Mouse (Mus musculus) layer of hippocampus, adult 18-20 months (tissue): Measurements from ENCODE around the gene Rbfox2. TPM values are rescaled to one million over a fixed set of nuclear protein-coding genes. Genes with fewer than 3 reads are reported as not detected.

Experiments
- DNase-seq, 2 experiments: peaks; one replicate each; pipeline ENCODE4 v3.0.0; 2022; ENCODE audit warnings: low spot score in 2 of 2
- total RNA-seq, 2 experiments: library from RNA; stranded (reverse); gene quantifications; 2 replicates each; pipeline ENCODE4 v1.2.3; 2021

The Rbfox2 gene
- total RNA-seq, 2 experiments from 2014 or later = 238 to 245 TPM

DNA sequence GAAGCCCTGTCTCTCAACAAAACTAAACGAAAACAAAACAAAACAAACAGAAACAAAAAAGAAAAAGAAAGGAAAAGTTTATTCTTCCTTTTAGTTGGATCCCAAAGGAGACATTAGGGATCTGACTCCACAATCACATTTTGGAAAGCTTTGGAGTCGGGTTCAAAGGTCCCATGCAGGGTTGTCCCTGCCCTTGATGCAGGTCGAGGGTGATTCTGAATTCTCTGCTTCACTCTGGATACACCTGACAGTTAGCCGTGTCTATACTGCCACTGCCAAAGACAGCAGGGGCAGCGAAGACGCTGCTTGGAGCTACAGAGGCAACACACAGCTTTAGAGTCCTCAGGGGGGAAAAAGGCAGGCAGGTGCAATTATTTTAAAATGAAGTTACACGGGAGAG, 194.9 kb downstream of the Rbfox2 start:
- DNase-seq = no peak

DNA sequence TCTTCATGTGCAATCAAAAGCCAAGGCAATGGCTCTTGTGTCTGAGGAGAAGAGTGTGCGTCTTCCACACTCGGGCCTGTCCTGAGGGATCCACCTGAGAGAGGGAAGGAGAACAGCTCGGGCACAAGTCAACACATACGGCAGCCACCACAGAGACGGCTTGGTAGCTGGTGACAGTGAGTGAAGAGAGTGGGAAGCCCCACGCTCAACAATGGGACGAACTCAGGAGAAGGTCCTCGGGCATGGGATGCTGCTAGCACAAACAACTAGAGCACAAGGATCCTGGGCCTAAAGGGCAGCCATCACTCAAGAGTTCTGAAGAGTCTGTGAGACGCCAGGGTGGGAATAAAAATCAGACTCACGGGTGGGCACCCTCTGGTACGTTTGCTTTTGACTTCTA, 196.4 kb downstream of the Rbfox2 start:
- no peak for DNase-seq

DNA sequence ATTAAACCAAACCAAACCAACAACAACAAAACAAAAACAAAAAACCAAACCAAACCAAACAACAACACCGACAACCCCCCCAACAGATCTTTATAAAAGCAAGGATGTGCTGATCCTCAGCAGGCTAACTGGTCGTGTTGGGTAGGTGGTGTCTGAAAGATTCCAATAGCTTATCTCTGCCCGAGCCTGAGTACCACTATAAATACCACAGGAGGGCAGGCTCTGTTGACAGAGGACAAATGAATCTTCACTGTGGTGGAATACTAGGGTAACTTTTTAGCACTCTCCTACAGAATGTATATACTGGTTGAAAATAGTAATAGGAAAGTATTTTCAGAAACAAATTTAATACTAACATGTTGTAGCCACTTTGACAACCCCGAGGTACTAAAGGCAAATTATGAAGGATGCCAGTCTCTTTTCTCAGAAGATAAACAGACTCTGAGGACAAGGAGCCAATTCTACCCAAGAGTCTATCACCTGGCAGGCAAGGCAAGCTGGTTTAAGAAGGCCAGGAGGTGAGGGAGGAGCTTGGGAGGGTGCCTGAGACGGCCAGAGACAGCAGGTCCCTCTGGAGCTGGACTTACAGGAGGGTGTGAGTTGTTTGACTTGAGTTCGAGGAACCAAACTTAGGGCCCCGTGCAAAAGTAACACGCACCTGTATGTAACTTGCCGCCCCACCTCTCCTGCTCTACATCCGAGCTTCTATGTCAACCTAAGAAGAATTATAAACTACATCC, 199.5 kb downstream of the Rbfox2 start:
- DNase-seq = no peak

DNA sequence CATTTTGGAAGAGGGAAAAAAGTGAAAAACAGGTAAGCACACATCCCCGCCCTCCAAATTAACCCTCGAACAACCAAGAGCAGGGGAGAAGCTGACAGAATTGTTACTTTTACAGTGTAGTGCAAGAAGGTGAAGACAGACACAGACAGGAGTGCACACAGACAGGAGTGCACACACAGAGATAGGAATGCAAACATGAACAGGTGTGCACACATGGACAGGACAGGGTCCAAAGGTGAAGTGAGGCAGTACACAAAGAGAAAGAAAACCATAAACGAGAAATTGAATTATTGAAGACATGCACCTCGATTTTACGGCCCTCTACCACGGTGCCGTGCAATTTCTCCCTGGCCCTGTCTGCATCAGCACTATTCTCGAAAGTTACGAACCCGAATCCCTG, 201.5 kb downstream of the Rbfox2 start:
- no peak for DNase-seq

DNA sequence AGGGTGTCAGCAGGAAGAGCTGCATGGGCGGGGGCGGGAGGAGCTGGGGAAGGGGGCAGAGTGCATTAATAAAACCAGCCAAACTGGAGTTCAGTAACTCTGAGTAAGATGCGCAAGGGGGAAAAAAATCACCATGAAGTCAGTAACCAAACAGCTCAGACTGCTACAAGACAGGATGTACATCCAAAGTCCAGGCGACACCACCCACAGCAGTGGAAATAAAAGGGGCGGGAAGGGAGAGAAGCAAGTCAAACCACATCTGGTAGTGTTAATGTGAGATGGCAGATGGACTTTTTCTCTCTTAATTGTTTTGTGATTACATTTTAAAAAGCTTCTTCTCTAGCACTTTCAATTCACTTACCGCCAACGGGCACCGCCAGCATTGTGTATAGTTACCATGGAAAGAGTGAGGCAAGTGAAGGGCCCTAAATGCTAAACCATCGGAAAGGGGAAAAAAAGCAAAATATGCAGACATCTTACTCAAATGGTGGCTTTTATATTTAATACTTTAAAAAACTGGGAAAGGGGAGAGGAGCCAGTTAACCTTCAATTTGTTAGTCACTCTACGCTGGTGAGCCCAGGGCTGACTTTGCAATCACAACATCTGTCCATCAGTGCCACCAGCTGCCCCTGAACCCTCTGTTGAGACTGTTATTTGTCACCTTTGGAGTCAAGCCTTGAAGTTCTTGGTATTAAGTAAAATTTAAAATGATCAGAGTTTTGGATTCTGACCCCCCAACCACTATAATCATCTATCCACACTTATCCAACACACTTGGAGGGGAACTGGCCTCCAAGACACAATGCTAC, 202.2 kb downstream of the Rbfox2 start:
- no peak for DNase-seq

DNA sequence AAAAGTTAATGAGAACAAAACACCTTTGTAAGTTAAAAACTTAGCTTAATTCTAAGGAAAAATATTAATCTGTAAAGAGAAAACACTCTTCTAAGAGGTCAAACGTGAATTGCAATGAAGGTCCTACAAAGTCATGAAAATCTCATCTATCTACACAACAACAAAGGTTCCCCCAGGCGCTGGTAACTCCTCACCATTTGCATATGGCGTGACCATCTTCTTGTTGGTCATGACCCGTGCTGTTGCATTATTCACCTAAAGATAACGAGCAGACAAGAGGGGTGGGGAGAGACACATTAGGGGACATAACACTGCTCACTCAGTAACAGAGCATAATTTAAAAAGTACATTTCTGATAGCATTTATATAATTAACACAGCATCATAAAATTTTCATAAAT, 204.1 kb downstream of the Rbfox2 start:
- DNase-seq = no peak

DNA sequence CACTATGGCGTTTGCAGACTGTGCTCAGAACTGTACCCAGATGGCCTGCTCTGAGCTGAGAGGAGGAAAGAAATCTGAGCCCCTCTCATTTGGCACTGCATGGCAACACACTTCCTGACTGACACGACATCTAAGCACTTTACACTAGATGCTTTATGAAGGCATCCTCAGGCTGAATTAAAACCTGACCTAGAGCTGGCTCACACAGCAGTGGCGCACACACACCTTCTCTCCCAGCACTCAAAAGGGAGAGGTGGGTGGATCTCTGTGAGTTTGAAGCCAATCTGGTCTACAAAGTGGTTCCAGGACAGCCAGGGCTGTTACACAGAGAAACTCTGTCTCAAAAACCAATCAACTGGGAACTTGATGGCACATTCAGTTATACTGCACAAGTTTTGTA, 207.0 kb downstream of the Rbfox2 start:
- DNase-seq = peak in 1 of 2 experiments; percentile 51

DNA sequence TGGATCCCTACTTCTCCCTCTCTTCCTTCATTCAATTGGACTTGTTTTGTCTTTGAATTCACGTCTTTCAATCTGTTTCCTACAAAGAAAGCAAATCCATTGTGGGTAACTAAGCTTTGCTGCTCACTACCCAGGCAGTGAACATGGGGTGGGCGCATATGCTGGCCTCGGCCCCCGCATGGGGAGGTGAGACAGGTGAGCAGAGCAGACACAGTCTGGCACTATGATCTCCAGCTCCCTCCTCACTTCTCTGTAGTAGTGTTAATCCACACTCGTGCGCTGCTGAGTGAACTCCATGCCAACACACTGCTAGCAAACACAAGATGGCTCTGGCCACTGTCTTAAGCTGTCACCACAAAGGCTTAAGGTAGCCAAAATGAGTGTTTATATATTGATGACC, 209.4 kb downstream of the Rbfox2 start:
- no peak for DNase-seq

DNA sequence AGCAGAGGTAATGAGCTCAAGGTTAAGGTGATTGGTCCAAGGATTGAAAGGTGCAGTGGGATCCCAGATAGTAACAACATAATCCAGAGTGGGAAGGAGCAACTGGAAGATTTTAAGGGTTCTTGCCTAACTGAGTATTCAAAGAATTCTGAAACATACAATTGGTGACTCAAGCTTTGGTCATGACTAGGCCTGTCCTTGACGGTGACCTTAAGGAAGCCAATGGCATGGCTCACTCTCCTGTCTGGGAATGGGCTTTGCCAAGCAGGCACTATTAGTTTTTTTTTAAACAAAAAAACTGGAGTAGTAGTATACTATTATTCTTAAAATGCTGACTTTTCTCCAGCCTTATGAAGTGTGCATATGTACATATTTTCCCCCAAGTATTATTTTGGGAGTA, 211.6 kb downstream of the Rbfox2 start:
- DNase-seq = no peak

DNA sequence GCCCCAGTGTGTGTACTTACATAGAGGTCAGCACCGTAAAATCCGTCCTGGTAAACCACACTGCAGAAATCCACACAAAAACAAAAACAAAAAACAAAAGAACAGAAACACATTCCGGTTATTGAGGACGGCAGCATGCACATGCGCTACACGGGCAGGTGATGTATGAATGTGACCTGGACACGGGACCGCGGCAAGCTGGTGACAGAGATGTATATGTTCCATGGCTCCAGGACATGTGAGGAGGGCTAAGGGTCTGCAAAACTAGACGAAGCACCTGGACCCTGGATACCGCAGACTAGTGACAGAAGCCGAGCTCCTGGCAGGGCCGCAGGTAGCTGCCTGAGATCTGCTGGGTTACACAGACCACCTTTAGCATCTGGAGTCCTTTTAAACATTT, 212.4 kb downstream of the Rbfox2 start:
- no peak for DNase-seq

DNA sequence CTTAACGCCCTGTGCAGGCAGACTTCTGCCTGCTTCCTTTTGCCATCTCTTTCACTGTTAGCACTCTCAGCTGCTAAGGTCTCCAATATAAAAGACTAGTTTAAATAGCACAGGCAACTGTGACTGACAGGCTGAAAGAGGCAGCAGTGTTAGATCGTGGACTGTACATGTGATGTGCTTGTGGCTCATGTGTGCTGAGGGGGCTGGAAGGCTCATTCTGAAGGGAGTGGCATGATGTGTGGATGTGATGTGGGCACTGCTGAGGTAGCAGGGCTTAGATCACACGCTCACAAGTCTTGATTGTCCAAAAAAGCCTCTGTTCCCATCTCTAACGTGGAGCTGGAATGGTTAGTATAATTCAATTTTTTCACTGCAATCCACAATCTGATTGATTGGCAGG, 215.4 kb downstream of the Rbfox2 start:
- no peak for DNase-seq

DNA sequence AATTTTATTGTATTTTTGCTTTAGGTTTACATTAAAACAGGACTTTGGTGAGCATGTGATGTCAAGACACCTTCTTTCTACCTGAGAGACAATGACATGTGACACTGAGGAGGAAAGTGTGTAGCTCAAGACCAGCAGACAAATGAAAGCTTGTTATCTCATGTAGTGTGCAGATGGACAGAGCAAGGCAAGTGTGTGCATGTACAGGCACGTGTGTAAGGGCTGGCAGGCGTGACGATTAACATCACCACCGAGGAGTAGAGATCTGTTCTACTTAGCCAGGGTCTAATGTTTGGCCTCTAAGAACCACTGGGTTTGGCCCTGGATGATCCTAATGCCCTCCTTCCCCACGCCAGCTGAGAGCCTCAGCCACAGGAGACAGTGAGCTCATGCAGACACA, 216.3 kb downstream of the Rbfox2 start:
- DNase-seq = no peak

DNA sequence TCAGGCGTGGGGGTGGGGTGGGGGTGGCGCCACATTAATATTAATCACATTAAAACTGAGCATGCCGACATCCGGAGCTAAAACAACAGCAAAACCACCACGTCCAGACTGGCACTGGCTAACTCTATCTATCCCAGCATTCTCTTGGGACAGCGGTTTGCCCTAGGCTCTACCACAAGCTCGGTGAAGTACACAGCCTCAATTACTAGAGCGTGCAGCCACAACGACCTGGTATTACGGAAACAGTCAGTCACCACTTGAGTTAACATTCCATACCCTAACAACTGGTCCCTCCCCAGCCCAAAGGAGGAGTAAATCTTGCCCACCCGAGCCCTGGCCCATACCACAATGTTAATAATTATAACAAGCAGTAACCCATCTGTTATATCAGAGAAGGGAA, 217.6 kb downstream of the Rbfox2 start:
- DNase-seq = no peak

DNA sequence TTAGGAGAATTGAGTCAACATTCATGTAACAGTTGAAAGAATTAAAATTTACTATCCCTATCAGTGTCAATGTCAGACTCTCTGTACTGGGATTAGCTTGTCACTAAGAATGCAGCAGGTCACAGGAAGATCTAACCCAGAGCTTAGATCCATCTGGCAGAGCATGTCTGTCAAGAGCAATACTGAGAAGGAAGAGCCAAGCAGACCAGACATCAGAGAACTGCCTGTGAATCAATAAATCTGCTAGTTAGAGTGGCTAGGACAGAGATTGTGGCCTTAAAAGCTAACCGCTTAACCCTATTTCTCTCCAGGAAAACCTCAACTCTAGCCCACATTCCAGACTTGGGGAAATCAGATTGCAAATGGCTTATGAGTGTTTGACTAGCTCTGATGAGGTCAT, 220.3 kb downstream of the Rbfox2 start:
- no peak for DNase-seq

DNA sequence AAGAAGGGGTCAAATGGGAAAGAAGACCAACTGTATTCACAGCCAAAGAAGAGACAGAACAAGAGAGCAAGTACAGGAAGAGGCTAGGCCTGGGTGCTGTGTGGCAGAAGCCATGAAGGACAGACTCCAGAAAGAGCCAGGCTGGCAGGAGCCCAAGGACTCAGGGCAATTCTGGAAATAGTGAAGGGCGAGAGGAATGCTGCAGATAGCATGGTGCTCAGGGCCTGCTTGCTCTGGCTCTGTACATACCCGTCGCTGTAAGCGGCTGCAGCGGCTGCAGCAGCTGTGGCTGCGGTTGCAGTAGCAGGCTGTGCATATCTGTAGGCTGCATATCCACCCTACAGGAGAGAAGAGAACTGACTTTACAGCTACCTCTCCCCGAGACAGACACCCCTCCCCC, 221.0 kb downstream of the Rbfox2 start:
- DNase-seq = no peak

DNA sequence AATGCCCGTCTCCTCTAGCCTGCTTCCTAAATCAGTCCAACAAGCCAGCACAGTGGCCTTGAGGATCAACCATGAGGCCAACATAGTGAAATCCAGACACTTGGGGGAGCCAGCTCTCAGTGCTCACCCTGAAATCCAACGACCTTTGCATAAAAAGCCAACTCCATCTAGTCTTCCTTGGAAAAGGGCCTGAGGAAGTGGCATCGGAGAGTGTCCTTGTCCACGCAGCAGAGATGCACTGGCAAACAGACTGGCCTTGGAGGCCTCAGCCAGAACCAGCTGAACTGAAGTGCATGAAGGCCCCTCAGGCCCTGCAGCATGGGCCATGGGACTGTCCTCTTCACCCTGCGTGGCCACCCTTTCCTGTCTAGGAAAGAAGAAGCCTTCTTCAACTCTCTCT, 225.3 kb downstream of the Rbfox2 start:
- no peak for DNase-seq

DNA sequence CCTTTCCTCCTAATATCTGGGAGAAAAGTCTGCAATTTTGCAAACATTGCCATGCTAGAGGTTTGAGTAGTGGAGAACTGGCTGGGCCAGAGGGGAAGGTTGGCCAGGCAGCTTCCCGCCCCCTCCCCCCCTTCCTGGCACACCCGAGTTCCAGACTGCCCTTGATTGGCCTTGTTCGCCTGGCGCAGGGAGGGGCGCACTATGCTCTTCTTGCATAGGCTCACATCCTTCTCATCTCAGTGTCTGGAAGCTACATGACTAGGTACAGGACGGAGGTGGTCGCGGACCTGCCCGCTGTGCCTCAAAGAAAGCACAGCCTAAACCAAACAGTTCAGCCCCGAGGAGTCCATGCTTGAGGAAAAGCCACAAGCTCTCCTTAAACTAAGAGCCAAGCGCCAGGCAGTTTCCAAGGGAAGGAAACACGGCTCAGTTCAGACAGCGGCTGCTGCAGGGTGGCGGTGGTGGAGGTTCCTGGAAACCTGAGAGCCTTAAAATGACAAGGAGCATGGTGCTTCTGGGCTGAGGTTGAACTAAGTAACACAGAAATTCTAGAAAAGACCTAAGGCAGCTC, 226.0 kb downstream of the Rbfox2 start:
- no peak for DNase-seq

DNA sequence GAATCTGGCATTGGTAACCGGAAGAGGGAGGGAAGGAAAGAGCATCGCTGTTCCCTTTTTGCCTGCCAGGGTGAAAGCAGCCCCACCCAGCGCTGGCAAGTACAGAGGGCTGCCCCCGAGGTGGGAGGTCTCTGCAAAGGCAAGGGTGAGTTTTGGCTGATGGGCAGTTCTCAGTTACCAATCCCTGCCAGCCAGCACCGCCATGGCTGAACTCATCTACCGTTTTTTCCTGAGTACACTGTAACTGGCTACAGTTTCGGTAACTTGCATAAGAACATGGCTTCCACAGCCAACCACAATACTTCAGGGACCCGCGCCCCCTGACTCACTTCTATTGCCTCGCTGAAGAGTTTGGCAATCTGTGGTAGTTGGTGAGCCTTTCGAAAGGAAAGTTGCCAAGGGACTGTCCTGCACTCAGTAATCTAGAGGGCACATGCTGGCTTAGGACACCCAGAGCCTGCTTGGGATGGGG, 226.9 kb downstream of the Rbfox2 start:
- no peak for DNase-seq

DNA sequence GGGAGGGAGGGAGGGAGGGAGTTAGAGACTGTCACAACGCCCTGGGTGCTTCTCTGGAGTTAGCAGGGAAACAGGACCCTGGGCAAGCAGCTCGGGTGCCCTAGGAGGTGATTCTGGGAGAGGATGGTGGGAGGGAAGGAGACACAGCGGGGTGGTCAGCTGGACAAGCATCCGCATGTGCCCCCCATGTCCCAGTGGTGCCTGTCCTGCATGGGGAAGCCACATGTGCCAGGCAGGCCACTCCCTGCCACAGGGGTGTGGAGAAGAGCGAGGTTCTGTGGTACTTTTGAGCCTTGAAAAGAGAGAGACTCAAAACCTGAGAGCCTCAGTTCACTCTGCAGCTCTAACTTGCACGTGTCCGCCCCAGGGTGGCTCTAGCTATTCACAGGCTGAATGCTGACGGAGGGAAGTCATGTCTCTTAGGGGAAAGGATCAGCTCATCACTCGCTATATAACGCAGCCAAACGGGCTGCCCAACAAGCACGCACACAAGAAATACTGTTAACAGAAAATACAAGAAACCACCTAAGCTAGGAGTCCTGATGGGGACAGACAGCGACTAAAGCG, 227.5 kb downstream of the Rbfox2 start:
- no peak for DNase-seq

DNA sequence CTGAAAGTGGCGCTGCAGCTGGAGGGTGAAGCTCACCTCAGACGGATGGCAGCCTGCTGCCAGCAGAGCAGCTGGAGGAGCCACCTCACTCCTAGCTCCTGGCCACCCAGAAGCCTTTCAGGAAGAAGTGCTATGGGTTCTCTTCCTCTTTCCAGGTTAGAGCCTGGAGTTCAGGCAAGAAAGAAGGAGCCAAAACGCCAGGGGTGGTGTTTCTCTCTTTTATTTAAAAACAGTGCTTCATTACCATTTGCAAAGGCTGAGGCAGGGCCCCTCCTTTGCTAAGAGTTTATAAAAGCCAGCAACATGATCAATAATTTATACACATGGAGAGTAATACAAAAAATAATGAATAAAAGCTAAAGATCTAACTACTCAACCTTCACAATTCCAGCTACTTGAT, 228.0 kb downstream of the Rbfox2 start:
- no peak for DNase-seq

DNA sequence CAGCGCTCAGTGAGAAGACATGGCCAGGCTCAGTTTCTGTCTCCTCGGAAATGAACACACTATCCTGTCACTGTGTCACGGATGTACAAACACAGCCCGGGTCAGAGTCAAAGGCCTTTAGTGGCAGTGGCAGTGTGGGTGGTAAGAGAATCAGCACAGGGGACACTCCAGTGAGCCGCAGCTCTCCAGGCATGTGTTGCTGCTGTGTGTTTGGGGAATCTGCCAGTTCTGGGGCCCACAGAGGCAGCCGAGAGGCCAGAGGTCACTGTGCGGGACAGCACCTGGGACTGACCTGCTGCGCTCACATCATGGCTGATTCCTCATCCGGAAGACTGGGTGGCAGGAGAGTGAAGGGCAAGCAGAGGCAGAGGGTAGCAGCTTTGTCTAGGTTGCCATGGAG, 228.9 kb downstream of the Rbfox2 start:
- no peak for DNase-seq

DNA sequence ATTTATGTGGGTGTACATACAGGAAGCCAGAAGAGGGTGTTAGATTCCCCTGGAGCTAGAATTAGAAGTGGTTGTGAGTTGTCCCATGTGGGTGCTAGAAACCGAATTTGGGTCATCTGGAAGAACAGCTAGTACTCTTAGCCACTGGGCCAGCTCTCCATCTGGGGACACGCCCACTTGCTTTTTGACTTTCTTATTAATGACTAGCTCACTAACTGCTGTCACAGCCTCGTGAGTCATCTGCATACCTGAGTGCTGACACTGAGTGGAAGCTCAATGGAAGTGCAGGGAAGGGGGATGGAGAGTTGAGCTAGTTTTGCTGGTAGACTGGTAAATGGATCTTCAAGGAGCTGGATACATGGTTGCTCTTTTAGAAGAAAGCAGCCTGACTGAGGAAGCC, 230.3 kb downstream of the Rbfox2 start:
- no peak for DNase-seq
